Mouse (Mus musculus) MEL (cell line): Measurements from ENCODE around the gene Pbx2. TPM values are rescaled to one million over a fixed set of nuclear protein-coding genes. Genes with fewer than 3 reads are reported as not detected.

Experiments used
- DNase-seq: peaks from one replicate; pipeline ENCODE4 v3.0.0; 2011; ENCODE audit warnings: low read depth, low spot score
- H3K27ac ChIP-seq: 2 replicates; pipeline ENCODE4 v1.5.1; 2012; ENCODE audit warnings: low read depth, mild to moderate bottlenecking, control low read depth, low read length, moderate library complexity; ENCODE audit not compliant: control insufficient read depth
- H3K27me3 ChIP-seq, 2 experiments: fragments of 150-350 bp in 1 of 2; sonication (generic) in 1 of 2; 2 replicates each; pipeline ENCODE4 v1.6.1; 2012; ENCODE audit warnings: low read length in 2 of 2, mild to moderate bottlenecking in 2 of 2, improper control_type of control experiment in 1 of 2, moderate library complexity in 1 of 2; ENCODE audit not compliant: insufficient read depth in 2 of 2, control insufficient read depth in 1 of 2
- H3K36me3 ChIP-seq, 2 experiments: 2 replicates each; pipeline ENCODE4 v1.6.1; 2012 to 2014; ENCODE audit warnings: low read length in 2 of 2, improper control_type of control experiment in 1 of 2, inconsistent platforms in 1 of 2, mild to moderate bottlenecking in 1 of 2; ENCODE audit not compliant: insufficient read depth in 2 of 2, control insufficient read depth in 1 of 2
- H3K4me1 ChIP-seq, 2 experiments: fragments of 150-350 bp in 1 of 2; sonication (generic) in 1 of 2; 2 replicates each; pipeline ENCODE4 v1.6.1; 2012; ENCODE audit warnings: low read length in 2 of 2, improper control_type of control experiment in 1 of 2, mild to moderate bottlenecking in 1 of 2; ENCODE audit not compliant: insufficient read depth in 2 of 2, control insufficient read depth in 1 of 2
- H3K4me3 ChIP-seq, 2 experiments: fragments of 150-350 bp in 1 of 2; sonication (generic) in 1 of 2; 2 replicates each; pipeline ENCODE4 v1.5.1; 2012; ENCODE audit warnings: low read depth in 2 of 2, low read length in 2 of 2, mild to moderate bottlenecking in 2 of 2, moderate library complexity in 2 of 2, control low read depth in 1 of 2, improper control_type of control experiment in 1 of 2; ENCODE audit not compliant: control insufficient read depth in 1 of 2, insufficient read depth in 1 of 2
- H3K79me2 ChIP-seq: 2 replicates; pipeline ENCODE4 v1.6.1; 2012; ENCODE audit warnings: mild to moderate bottlenecking, low read length, moderate library complexity; ENCODE audit not compliant: control insufficient read depth, poor library complexity, insufficient read depth
- H3K9ac ChIP-seq: 2 replicates; pipeline ENCODE4 v1.6.1; 2012; ENCODE audit warnings: low read depth, mild to moderate bottlenecking, control low read depth, low read length, moderate library complexity; ENCODE audit not compliant: control insufficient read depth, poor library complexity, severe bottlenecking
- H3K9me3 ChIP-seq: fragments of 150-350 bp; sonication (generic); replicated peaks from 2 replicates; pipeline ENCODE4 v1.6.1; 2012; ENCODE audit warnings: mild to moderate bottlenecking, low read length, improper control_type of control experiment, moderate library complexity; ENCODE audit not compliant: insufficient read depth
- BHLHE40 ChIP-seq: IDR thresholded peaks from 2 replicates; pipeline ENCODE4 v1.6.1; 2012; ENCODE audit warnings: low read depth, mild to moderate bottlenecking, inconsistent platforms, low read length, improper control_type of control experiment, borderline replicate concordance
- CHD1 ChIP-seq: IDR thresholded peaks from 2 replicates; pipeline ENCODE4 v1.6.1; 2012; ENCODE audit warnings: low read depth, mild to moderate bottlenecking, inconsistent platforms, low read length, improper control_type of control experiment
- CHD2 ChIP-seq: IDR thresholded peaks from 2 replicates; pipeline ENCODE4 v1.6.1; 2011; ENCODE audit warnings: low read length, improper control_type of control experiment
- CTCF ChIP-seq, 3 experiments: IDR thresholded peaks in 2 of 3; conservative IDR thresholded peaks in 1 of 3; 2 replicates each; pipeline ENCODE4 v1.5.1; 2011 to 2012; ENCODE audit warnings: low read length in 3 of 3, low read depth in 2 of 3, mild to moderate bottlenecking in 2 of 3, improper control_type of control experiment in 1 of 3, inconsistent platforms in 1 of 3, mixed read lengths in 1 of 3, moderate library complexity in 1 of 3; ENCODE audit not compliant: control insufficient read depth in 1 of 3, insufficient read depth in 1 of 3, poor library complexity in 1 of 3, severe bottlenecking in 1 of 3
- ELF1 ChIP-seq: IDR thresholded peaks from 2 replicates; pipeline ENCODE4 v1.6.1; 2014; ENCODE audit warnings: low read depth, mild to moderate bottlenecking, inconsistent platforms, low read length, improper control_type of control experiment, moderate library complexity
- EP300 ChIP-seq, 2 experiments: IDR thresholded peaks; 2 replicates each; pipeline ENCODE4 v1.6.1; 2011; ENCODE audit warnings: improper control_type of control experiment in 2 of 2, low read length in 2 of 2, low read depth in 1 of 2, mild to moderate bottlenecking in 1 of 2
- ETS1 ChIP-seq: IDR thresholded peaks from 2 replicates; pipeline ENCODE4 v1.6.1; 2012; ENCODE audit warnings: low read depth, mild to moderate bottlenecking, inconsistent platforms, low read length, improper control_type of control experiment, moderate library complexity
- GABPA ChIP-seq: IDR thresholded peaks from 2 replicates; pipeline ENCODE4 v1.6.1; 2012; ENCODE audit warnings: low read depth, mild to moderate bottlenecking, inconsistent platforms, low read length, improper control_type of control experiment, moderate library complexity
- GATA1 ChIP-seq: IDR thresholded peaks from 2 replicates; pipeline ENCODE4 v1.6.1; 2011; ENCODE audit warnings: low read depth, low read length, improper control_type of control experiment
- HCFC1 ChIP-seq: IDR thresholded peaks from 2 replicates; pipeline ENCODE4 v1.6.1; 2012; ENCODE audit warnings: low read depth, mild to moderate bottlenecking, inconsistent platforms, low read length, improper control_type of control experiment, moderate library complexity
- KAT2A ChIP-seq: conservative IDR thresholded peaks from 2 replicates; pipeline ENCODE4 v1.6.1; 2012; ENCODE audit warnings: low read depth, low read length, improper control_type of control experiment, inconsistent platforms
- MAX ChIP-seq: IDR thresholded peaks from 2 replicates; pipeline ENCODE4 v1.6.1; 2011; ENCODE audit warnings: low read length, improper control_type of control experiment
- MAZ ChIP-seq: IDR thresholded peaks from 2 replicates; pipeline ENCODE4 v1.6.1; 2012; ENCODE audit warnings: low read depth, mild to moderate bottlenecking, inconsistent platforms, low read length, improper control_type of control experiment
- MXI1 ChIP-seq: IDR thresholded peaks from 2 replicates; pipeline ENCODE4 v1.6.1; 2011; ENCODE audit warnings: mild to moderate bottlenecking, low read depth, low read length, improper control_type of control experiment
- MYC ChIP-seq: IDR thresholded peaks from 2 replicates; pipeline ENCODE4 v1.6.1; 2011; ENCODE audit warnings: low read depth, mild to moderate bottlenecking, low read length, improper control_type of control experiment, moderate library complexity
- NELFE ChIP-seq: IDR thresholded peaks from 2 replicates; pipeline ENCODE4 v1.6.1; 2011; ENCODE audit warnings: low read depth, low read length, improper control_type of control experiment
- POLR2A ChIP-seq, 2 experiments: IDR thresholded peaks; 2 replicates each; pipeline ENCODE4 v1.6.1; 2011 to 2012; ENCODE audit warnings: low read length in 2 of 2, mild to moderate bottlenecking in 2 of 2, control low read depth in 1 of 2, improper control_type of control experiment in 1 of 2, low read depth in 1 of 2, moderate library complexity in 1 of 2; ENCODE audit not compliant: control insufficient read depth in 1 of 2, insufficient read depth in 1 of 2, poor library complexity in 1 of 2
- POLR2AphosphoS2 ChIP-seq: IDR thresholded peaks from 2 replicates; pipeline ENCODE4 v1.6.1; 2011; ENCODE audit warnings: low read length, improper control_type of control experiment
- RCOR1 ChIP-seq: IDR thresholded peaks from 2 replicates; pipeline ENCODE4 v1.6.1; 2012; ENCODE audit warnings: low read depth, mild to moderate bottlenecking, inconsistent platforms, low read length, improper control_type of control experiment
- SIN3A ChIP-seq: IDR thresholded peaks from 2 replicates; pipeline ENCODE4 v1.6.1; 2012; ENCODE audit warnings: low read length, improper control_type of control experiment, inconsistent platforms
- SMC3 ChIP-seq: IDR thresholded peaks from 2 replicates; pipeline ENCODE4 v1.6.1; 2011; ENCODE audit warnings: low read depth, low read length, improper control_type of control experiment
- TBP ChIP-seq: IDR thresholded peaks from 2 replicates; pipeline ENCODE4 v1.8.0; 2011; ENCODE audit warnings: low read depth, low read length, improper control_type of control experiment
- TCF12 ChIP-seq: IDR thresholded peaks from 2 replicates; pipeline ENCODE4 v1.6.1; 2014; ENCODE audit warnings: low read depth, mild to moderate bottlenecking, inconsistent platforms, low read length, improper control_type of control experiment, moderate library complexity
- UBTF ChIP-seq: IDR thresholded peaks from 2 replicates; pipeline ENCODE4 v1.6.1; 2012; ENCODE audit warnings: low read depth, mild to moderate bottlenecking, inconsistent platforms, low read length, improper control_type of control experiment, moderate library complexity, borderline replicate concordance; ENCODE audit not compliant: insufficient read depth
- ZC3H11A ChIP-seq: IDR thresholded peaks from 2 replicates; pipeline ENCODE4 v1.6.1; 2012; ENCODE audit warnings: low read depth, mild to moderate bottlenecking, inconsistent platforms, low read length, improper control_type of control experiment
- ZMIZ1 ChIP-seq: IDR thresholded peaks from 2 replicates; pipeline ENCODE4 v1.6.1; 2012; ENCODE audit warnings: low read depth, mild to moderate bottlenecking, inconsistent platforms, low read length, improper control_type of control experiment, moderate library complexity
- polyA plus RNA-seq, 2 experiments: library from polyadenylated mRNA; stranded (reverse) in 1 of 2; unstranded in 1 of 2; fragments of >175 nt in 1 of 2; fragments of >200 nt in 1 of 2; gene quantifications; 2 replicates each; pipeline versions ENCODE4 v1.2.1 to v1.2.4; 2012; ENCODE audit warnings: low replicate concordance in 2 of 2, low read depth in 1 of 2; ENCODE audit not compliant: insufficient read length in 2 of 2, insufficient read depth in 1 of 2, missing spikeins in 1 of 2
- total RNA-seq: library from RNA; depleted of rRNA; stranded (reverse); fragments of 300-350 nt; gene quantifications from 2 replicates; pipeline ENCODE4 v1.2.3, GENCODE M21; 2012

Pbx2 gene
- total and polyA plus RNA-seq, 3 experiments, result 40.3 to 76.7 TPM; not detected in 1

GRCm38 (mm10) chr17:34627093-34627942 is 36.3 kb downstream of the Pbx2 start:
- TF ChIP-seq CHD2, result no peak
- TF ChIP-seq CTCF (IDR thresholded peaks at IDR 0.05 in 2 of 3, conservative IDR thresholded peaks at IDR 0.05 in 1 of 3; ENCODE audit: control insufficient read depth in 1 of 3, insufficient read depth in 1 of 3, low read depth in 2 of 3, low read length in 3 of 3, poor library complexity in 1 of 3, severe bottlenecking in 1 of 3), result no peak
- peak; percentile 97 for TF ChIP-seq SIN3A
- peak; percentile 66 for TF ChIP-seq ETS1
- no peak; the same call in 1 of the 2 replicates for TF ChIP-seq KAT2A
- TF ChIP-seq SMC3, result no peak
- TF ChIP-seq GABPA, result no peak
- peak; percentile 88 for TF ChIP-seq MAZ
- TF ChIP-seq CHD1, result peak; percentile 99
- TF ChIP-seq POLR2A (IDR thresholded peaks at IDR 0.05; ENCODE audit: control insufficient read depth in 1 of 2, insufficient read depth in 1 of 2, low read depth in 1 of 2, low read length in 2 of 2, poor library complexity in 1 of 2), result peak; percentile 49 to 79; a peak in 3 of 4 replicates
- TF ChIP-seq TCF12, result peak; percentile 25; the same call in 1 of the 2 replicates
- TF ChIP-seq HCFC1, result peak; percentile 87
- peak; percentile 46; the same call in 1 of the 2 replicates for TF ChIP-seq GATA1
- TF ChIP-seq POLR2AphosphoS2, result peak; percentile 85; the same call in 1 of the 2 replicates
- TF ChIP-seq MXI1, result peak; percentile 76
- 0 out of 2 replicates have a peak, but pooled peaks have one; percentile 19 for TF ChIP-seq RCOR1
- peak; percentile 79 for TF ChIP-seq MYC
- peak; percentile 72 for TF ChIP-seq NELFE
- TF ChIP-seq UBTF, result no peak
- no peak for TF ChIP-seq ZC3H11A
- peak; percentile 45 for TF ChIP-seq ZMIZ1
- TF ChIP-seq ELF1, result peak; percentile 50
- no peak for TF ChIP-seq EP300 (IDR thresholded peaks at IDR 0.05; ENCODE audit: low read depth in 1 of 2, low read length in 2 of 2)
- peak; percentile 69 for TF ChIP-seq MAX
- peak; percentile 60; the same call in 1 of the 2 replicates for TF ChIP-seq BHLHE40
- TF ChIP-seq TBP, result peak; percentile 87
- DNase-seq, result peak; percentile 97
- H3K27ac ChIP-seq, result peak overlapping the region; percentile 94
- no peaks in the 10 kb centered on the region; a peak in 1 of 4 replicates for H3K27me3 ChIP-seq
- H3K9ac ChIP-seq, result peak overlapping the region; percentile 90
- peaks cover 2 to 34% of the 10 kb centered on the region in 2 experiments; a peak in 3 of 4 replicates for H3K4me1 ChIP-seq
- H3K9me3 ChIP-seq, result no peaks in the 10 kb centered on the region
- H3K79me2 ChIP-seq, result peaks cover 16% of the 10 kb centered on the region
- H3K4me3 ChIP-seq, result peak overlapping the region; percentile 91 to 92
- peaks cover 0 to 17% of the 10 kb centered on the region in 2 experiments; a peak in 3 of 4 replicates for H3K36me3 ChIP-seq
